Mouse (Mus musculus): Measurements from ENCODE around the gene Adgrd1. TPM values are rescaled to one million over a fixed set of nuclear protein-coding genes. Genes with fewer than 3 reads are reported as not detected.

The Adgrd1 gene
- total RNA-seq (2023) = under 1 TPM in 1 of 2 experiments, not detected in 1; 0.11 TPM

DNA sequence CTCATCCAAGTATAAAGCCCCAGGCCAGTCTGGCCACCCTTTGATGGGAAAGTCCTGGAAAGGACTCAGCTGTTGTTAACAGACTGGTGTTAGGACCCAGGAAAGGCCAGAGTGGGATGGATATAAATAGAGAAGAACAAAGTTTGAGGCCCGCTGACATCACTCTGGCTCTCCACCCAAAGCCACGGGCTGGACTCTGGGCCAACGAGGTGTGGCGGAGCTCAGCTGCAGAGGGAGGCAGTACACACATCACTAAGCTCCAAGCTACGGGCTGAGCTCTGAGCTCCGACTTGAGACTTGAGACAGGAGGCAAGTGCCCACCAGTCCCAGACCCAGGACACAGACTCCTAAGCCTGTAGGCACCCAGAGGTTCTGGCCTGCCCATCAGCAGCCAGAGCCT is at the start of gene Adgrd1:
TSS of gene Adgrd1 (plus strand) at position 240 of the 400 bp plus-strand sequence.

Other genes starting within 250 kb of the Adgrd1 start
- not detected for gene Rimbp2, start 143.3 kb upstream of the Adgrd1 start, total RNA-seq (2023)
- 10 to 100 TPM; 36.6 to 37.1 TPM for gene Stx2, start 88.2 kb upstream of the Adgrd1 start, total RNA-seq (2023)
- 100 to 1,000 TPM; 120 to 121 TPM for gene Ran, start 76.7 kb upstream of the Adgrd1 start, total RNA-seq (2023)

All from neutrophil, adult 59 days (primary cell).